Mouse (Mus musculus): ENCODE data around the gene Slc45a3. TPM values are rescaled to one million over a fixed set of nuclear protein-coding genes. Genes with fewer than 3 reads are reported as not detected.
A peak's percentile ranks its signal among the peaks of the same experiment; 100 is the strongest.

The Slc45a3 gene
- 0.74 and 4.7 TPM in 2 replicates for polyA plus RNA-seq (2015; fragmentation: Nextera tagmentation; extraction: Ambion mirVana)

DNA sequence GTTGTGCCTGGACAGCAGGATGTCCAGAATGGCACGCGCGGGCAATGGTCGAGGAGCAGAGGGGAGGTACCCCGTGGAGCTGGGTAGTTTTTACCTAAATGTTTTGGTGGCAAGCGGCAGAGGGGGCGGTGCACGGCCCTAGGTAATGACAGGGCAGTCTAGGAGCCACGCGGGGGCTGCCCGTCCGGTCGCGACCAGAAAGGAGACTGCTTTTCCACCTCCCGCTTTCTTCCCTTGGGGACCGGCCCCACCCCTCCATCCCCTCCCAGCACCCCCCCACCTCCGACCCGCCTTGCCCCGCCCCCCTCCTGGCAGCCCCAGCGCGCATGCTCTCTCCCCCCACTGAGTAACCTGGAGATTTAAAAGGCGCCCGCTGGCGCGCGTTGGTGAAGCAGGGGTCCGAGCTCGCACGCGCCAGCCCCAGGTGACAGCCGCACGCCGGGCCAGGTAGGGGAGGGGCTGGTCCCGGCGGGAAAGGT is at the start of gene Slc45a3:
Slc45a3 (plus strand) TSS at position 362 of the 479 bp plus-strand sequence.
- Histone ChIP-seq H3K4me2 (peak within 1 kb of the TSS; percentile 100), H3K9me3 (no peaks in the 10 kb centered on the region), H3K4me1 (replicated peaks) (peaks cover 15% of the 10 kb centered on the region), H3K9ac (peak within 1 kb of the TSS; percentile 52), H3K36me3 (no peaks in the 10 kb centered on the region), H3K4me3 (peak within 1 kb of the TSS; percentile 87), H3K27me3 (peaks cover 26% of the 10 kb centered on the region), H3K27ac (replicated peaks) (no peak within 1 kb of the TSS)
- peak; percentile 65 for ATAC-seq (ENCODE audit: low FRiP score, low read depth)
- under 1% methylated on average over 33 of the region's 35 CpGs for WGBS

GRCm38 (mm10) chr1:131917634-131918033 is 45.1 kb upstream of the Slc45a3 start:
- no peak for ATAC-seq (ENCODE audit: low FRiP score, low read depth)
- no peak overlapping the region for H3K4me3 ChIP-seq
- peaks cover 7% of the 10 kb centered on the region for H3K4me1 ChIP-seq (replicated peaks)
- 79% methylated on average over 6 of the region's 6 CpGs for WGBS
- no peak overlapping the region for H3K9ac ChIP-seq
- no peak overlapping the region for H3K27ac ChIP-seq (replicated peaks)
- H3K9me3 ChIP-seq: no peaks in the 10 kb centered on the region
- peaks cover 26% of the 10 kb centered on the region for H3K36me3 ChIP-seq
- no peaks in the 10 kb centered on the region for H3K27me3 ChIP-seq
- H3K4me2 ChIP-seq: no peak overlapping the region

GRCm38 (mm10) chr1:131919052-131919451 is 43.7 kb upstream of the Slc45a3 start:
- Histone ChIP-seq H3K27me3 (no peaks in the 10 kb centered on the region), H3K36me3 (peaks cover 37% of the 10 kb centered on the region), H3K4me1 (replicated peaks) (0 out of 2 replicates have a peak, but pooled peaks cover 3% of the 10 kb centered on the region), H3K9me3 (no peaks in the 10 kb centered on the region), H3K27ac (replicated peaks) (no peak overlapping the region), H3K9ac (no peak overlapping the region), H3K4me3 (no peak overlapping the region), H3K4me2 (no peak overlapping the region)
- 98% methylated on average over 2 of the region's 2 CpGs for WGBS
- ATAC-seq (ENCODE audit: low FRiP score, low read depth): no peak

DNA sequence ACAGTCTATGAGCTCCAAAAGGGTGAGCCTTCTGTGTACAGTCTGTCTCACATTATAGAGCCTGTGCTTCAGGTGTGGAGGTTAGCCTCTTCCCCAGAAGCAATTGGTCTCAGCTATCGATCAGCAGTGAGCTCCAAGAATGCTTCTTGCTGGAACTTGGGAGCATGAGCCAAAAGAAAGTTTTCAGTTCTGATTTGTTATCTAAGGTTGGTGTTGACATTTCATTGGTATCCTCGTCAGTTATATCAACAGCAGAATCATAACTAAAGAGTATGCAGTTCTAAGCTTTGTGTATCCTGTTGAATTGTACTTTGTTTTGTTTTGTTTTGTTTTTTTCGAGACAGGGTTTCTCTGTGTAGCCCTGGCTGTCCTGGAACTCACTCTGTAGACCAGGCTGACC is 40.7 kb upstream of the Slc45a3 start:
- Histone ChIP-seq H3K27ac (replicated peaks) (no peak overlapping the region), H3K36me3 (peaks cover 61% of the 10 kb centered on the region), H3K9me3 (no peaks in the 10 kb centered on the region), H3K4me2 (no peak overlapping the region), H3K4me1 (replicated peaks) (0 out of 2 replicates have a peak, but pooled peaks cover 2% of the 10 kb centered on the region), H3K27me3 (no peaks in the 10 kb centered on the region), H3K9ac (no peak overlapping the region), H3K4me3 (no peak overlapping the region)
- 97% methylated on average over 3 of the region's 3 CpGs for WGBS
- no peak for ATAC-seq (ENCODE audit: low FRiP score, low read depth)

GRCm38 (mm10) chr1:131933471-131933870 is 29.3 kb upstream of the Slc45a3 start:
- 85% methylated on average over 2 of the region's 2 CpGs for WGBS
- Histone ChIP-seq H3K9ac (no peak overlapping the region), H3K36me3 (peaks cover 37% of the 10 kb centered on the region)

DNA sequence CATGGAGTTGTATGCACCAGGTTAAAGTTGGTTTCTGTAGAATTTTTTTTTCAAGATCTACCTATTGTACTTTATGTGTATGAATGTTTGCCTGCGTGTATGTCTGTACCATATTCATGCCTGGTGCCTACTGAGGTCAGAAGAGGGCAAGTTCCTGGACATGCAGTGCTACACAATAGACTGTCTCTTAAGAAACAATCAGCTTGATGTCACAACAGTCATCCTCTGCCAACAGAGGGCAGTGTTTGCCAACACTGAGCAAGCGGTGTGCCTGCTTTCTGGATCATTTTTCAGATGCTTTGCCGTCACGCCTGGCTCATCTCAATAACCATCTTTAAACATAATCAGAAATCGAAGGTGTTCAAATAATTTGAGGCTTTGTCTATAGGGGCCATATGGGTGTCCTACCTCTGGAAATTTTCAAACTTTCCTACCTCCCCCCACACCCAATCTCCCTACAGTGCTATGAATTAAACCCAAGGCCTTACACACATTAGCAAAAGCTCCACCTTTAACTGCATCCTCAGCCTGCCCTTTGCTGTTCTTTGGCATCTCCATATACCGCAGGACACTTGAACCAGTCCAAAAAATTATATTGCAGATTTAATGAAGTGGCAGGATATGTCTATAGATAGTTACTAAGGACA is 25.0 kb upstream of the Slc45a3 start:
- ATAC-seq (ENCODE audit: low FRiP score, low read depth): peak; percentile 68; the same call in 1 of the 2 replicates
- H3K27ac ChIP-seq (replicated peaks): no peak overlapping the region
- H3K27me3 ChIP-seq: no peaks in the 10 kb centered on the region
- H3K4me2 ChIP-seq: no peak overlapping the region
- 43% methylated on average over 6 of the region's 6 CpGs for WGBS
- H3K36me3 ChIP-seq: peaks cover 7% of the 10 kb centered on the region; the same call in 1 of the 2 replicates
- H3K9me3 ChIP-seq: no peaks in the 10 kb centered on the region
- no peaks in the 10 kb centered on the region for H3K4me1 ChIP-seq (replicated peaks)
- H3K9ac ChIP-seq: no peak overlapping the region
- H3K4me3 ChIP-seq: no peak overlapping the region

More at GRCm38 (mm10) chr1:131933471-131933870, 29.3 kb upstream of the Slc45a3 start:
- Histone ChIP-seq H3K4me1 (replicated peaks) (no peaks in the 10 kb centered on the region), H3K4me2 (no peak overlapping the region), H3K27ac (replicated peaks) (no peak overlapping the region), H3K27me3 (no peaks in the 10 kb centered on the region), H3K9me3 (no peaks in the 10 kb centered on the region), H3K4me3 (no peak overlapping the region)
- no peak for ATAC-seq (ENCODE audit: low FRiP score, low read depth)

GRCm38 (mm10) chr1:131938811-131939210 is 24.0 kb upstream of the Slc45a3 start:
- peaks cover 2% of the 10 kb centered on the region; the same call in 1 of the 2 replicates for H3K36me3 ChIP-seq
- ATAC-seq (ENCODE audit: low FRiP score, low read depth): no peak
- no peaks in the 10 kb centered on the region for H3K4me1 ChIP-seq (replicated peaks)
- H3K27me3 ChIP-seq: no peaks in the 10 kb centered on the region
- WGBS: 62% methylated on average over 1 of the region's 1 CpGs
- no peaks in the 10 kb centered on the region for H3K9me3 ChIP-seq
- H3K9ac ChIP-seq: no peak overlapping the region
- H3K27ac ChIP-seq (replicated peaks): no peak overlapping the region
- no peak overlapping the region for H3K4me2 ChIP-seq
- no peak overlapping the region for H3K4me3 ChIP-seq

- ATAC-seq (ENCODE audit: low FRiP score, low read depth): no peak
- Histone ChIP-seq H3K4me1 (replicated peaks) (no peaks in the 10 kb centered on the region), H3K9me3 (no peaks in the 10 kb centered on the region), H3K9ac (no peak overlapping the region), H3K36me3 (no peaks in the 10 kb centered on the region), H3K27me3 (no peaks in the 10 kb centered on the region), H3K27ac (replicated peaks) (no peak overlapping the region), H3K4me3 (no peak overlapping the region), H3K4me2 (no peak overlapping the region)
- 51% methylated on average over 2 of the region's 2 CpGs for WGBS
Observed at GRCm38 (mm10) chr1:131940711-131941244, 22.0 kb upstream of the Slc45a3 start.

DNA sequence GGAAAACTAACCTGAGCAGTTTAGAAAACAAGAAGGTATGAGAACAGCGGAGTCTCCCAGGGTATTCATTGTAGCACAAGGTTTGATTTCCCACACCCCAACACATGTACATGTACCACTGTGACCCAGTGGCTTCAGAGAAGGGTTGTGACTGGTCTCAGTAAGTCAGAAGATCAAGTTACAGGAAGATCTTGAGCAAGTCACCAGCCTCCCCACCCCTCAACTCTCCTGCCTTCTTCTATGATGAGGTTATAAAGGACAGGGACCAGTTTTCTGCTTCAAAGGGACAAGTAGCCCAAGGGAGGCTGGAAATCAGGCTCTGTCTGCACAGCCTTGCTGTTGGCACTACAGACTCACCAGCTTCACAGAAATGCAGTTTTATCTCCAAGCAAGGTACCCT is 21.3 kb upstream of the Slc45a3 start:
- H3K9me3 ChIP-seq: no peaks in the 10 kb centered on the region
- H3K9ac ChIP-seq: no peak overlapping the region
- WGBS: 97% methylated on average over 1 of the region's 1 CpGs
- no peak for ATAC-seq (ENCODE audit: low FRiP score, low read depth)
- no peaks in the 10 kb centered on the region for H3K4me1 ChIP-seq (replicated peaks)
- H3K27me3 ChIP-seq: no peaks in the 10 kb centered on the region
- no peaks in the 10 kb centered on the region for H3K36me3 ChIP-seq
- no peak overlapping the region for H3K4me3 ChIP-seq
- H3K4me2 ChIP-seq: no peak overlapping the region
- no peak overlapping the region for H3K27ac ChIP-seq (replicated peaks)

- Histone ChIP-seq H3K4me3 (no peak overlapping the region), H3K27ac (replicated peaks) (no peak overlapping the region), H3K9me3 (no peaks in the 10 kb centered on the region), H3K36me3 (no peaks in the 10 kb centered on the region), H3K9ac (no peak overlapping the region), H3K4me1 (replicated peaks) (no peaks in the 10 kb centered on the region), H3K4me2 (no peak overlapping the region), H3K27me3 (no peaks in the 10 kb centered on the region)
- 63% methylated on average over 16 of the region's 16 CpGs for WGBS
- no peak for ATAC-seq (ENCODE audit: low FRiP score, low read depth)
Observed at GRCm38 (mm10) chr1:131942621-131943590, 19.9 kb upstream of the Slc45a3 start.

- Histone ChIP-seq H3K9me3 (no peaks in the 10 kb centered on the region), H3K36me3 (no peaks in the 10 kb centered on the region), H3K4me3 (no peak overlapping the region), H3K4me1 (replicated peaks) (no peaks in the 10 kb centered on the region), H3K27ac (replicated peaks) (no peak overlapping the region), H3K27me3 (no peaks in the 10 kb centered on the region), H3K4me2 (no peak overlapping the region), H3K9ac (no peak overlapping the region)
- no peak for ATAC-seq (ENCODE audit: low FRiP score, low read depth)
- 67% methylated on average over 10 of the region's 10 CpGs for WGBS
Observed at GRCm38 (mm10) chr1:131945674-131946440, 16.9 kb upstream of the Slc45a3 start.
